Mouse (Mus musculus): ENCODE results near the gene Cdk19.
"Not testable (repeated sequence)": the region's sequence is repeated elsewhere in the genome, so short reads cannot be mapped to it uniquely, and the experiment has no call there.

Cdk19 gene

GRCm38 (mm10) chr10:40479621-40480193 is 140.3 kb downstream of the Cdk19 start:
- no peak for DNase-seq (ENCODE audit: low spot score)

GRCm38 (mm10) chr10:40481534-40481933 is 142.2 kb downstream of the Cdk19 start:
- DNase-seq (ENCODE audit: low spot score) = no peak

GRCm38 (mm10) chr10:40482285-40482684 is 142.9 kb downstream of the Cdk19 start:
- DNase-seq (ENCODE audit: low spot score) = no peak

- DNase-seq (ENCODE audit: low spot score) = no peak
Measured at GRCm38 (mm10) chr10:40489086-40489796, 149.9 kb downstream of the Cdk19 start.

GRCm38 (mm10) chr10:40491131-40491530 is 151.8 kb downstream of the Cdk19 start:
- no peak for DNase-seq (ENCODE audit: low spot score)

- DNase-seq (ENCODE audit: low spot score) = no peak
Measured at GRCm38 (mm10) chr10:40491748-40492147, 152.4 kb downstream of the Cdk19 start.

- DNase-seq (ENCODE audit: low spot score) = no peak
Measured at GRCm38 (mm10) chr10:40494181-40495162, 155.1 kb downstream of the Cdk19 start.

- no peak for DNase-seq (ENCODE audit: low spot score)
Measured at GRCm38 (mm10) chr10:40497301-40498041, 158.1 kb downstream of the Cdk19 start.

- no peak for DNase-seq (ENCODE audit: low spot score)
Measured at GRCm38 (mm10) chr10:40498426-40498825, 159.1 kb downstream of the Cdk19 start.

- no peak for DNase-seq (ENCODE audit: low spot score)
Measured at GRCm38 (mm10) chr10:40499314-40500252, 160.2 kb downstream of the Cdk19 start.

- no peak for DNase-seq (ENCODE audit: low spot score)
Measured at GRCm38 (mm10) chr10:40500723-40501245, 161.4 kb downstream of the Cdk19 start.

- DNase-seq (ENCODE audit: low spot score) = no peak
Measured at GRCm38 (mm10) chr10:40502734-40503133, 163.4 kb downstream of the Cdk19 start.

- no peak for DNase-seq (ENCODE audit: low spot score)
Measured at GRCm38 (mm10) chr10:40510356-40510755, 171.0 kb downstream of the Cdk19 start.

- no peak for DNase-seq (ENCODE audit: low spot score)
Measured at GRCm38 (mm10) chr10:40511221-40511677, 171.9 kb downstream of the Cdk19 start.

GRCm38 (mm10) chr10:40512185-40512584 is 172.8 kb downstream of the Cdk19 start:
- no peak for DNase-seq (ENCODE audit: low spot score)

- DNase-seq (ENCODE audit: low spot score) = not testable (repeated sequence)
Measured at GRCm38 (mm10) chr10:40512996-40513395, 173.6 kb downstream of the Cdk19 start.

- no peak for DNase-seq (ENCODE audit: low spot score)
Measured at GRCm38 (mm10) chr10:40515225-40515681, 175.9 kb downstream of the Cdk19 start.

- no peak for DNase-seq (ENCODE audit: low spot score)
Measured at GRCm38 (mm10) chr10:40516421-40516820, 177.1 kb downstream of the Cdk19 start.

- no peak for DNase-seq (ENCODE audit: low spot score)
Measured at GRCm38 (mm10) chr10:40519586-40519985, 180.2 kb downstream of the Cdk19 start.

- no peak for DNase-seq (ENCODE audit: low spot score)
Measured at GRCm38 (mm10) chr10:40521579-40521978, 182.2 kb downstream of the Cdk19 start.
